Mouse (Mus musculus) cerebral cortex, adult 2 months (tissue): ENCODE results near the gene Tril.

Source experiments
- WGBS: fragments of 180-500 bp; shearing (Covaris S2); methylation state at CpG from one replicate; pipeline ENCODE4 v1.1.7; 2018; 5-methylcytosine and 5-hydroxymethylcytosine counted together

Tril gene

GRCm38 (mm10) chr6:53806021-53806420, 14.6 kb downstream of the Tril start:
- 86% methylated on average over 5 of the region's 5 CpGs for WGBS

GRCm38 (mm10) chr6:53804145-53804544, 16.5 kb downstream of the Tril start:
- WGBS: 79% methylated on average over 6 of the region's 6 CpGs

GRCm38 (mm10) chr6:53803551-53803950, 17.1 kb downstream of the Tril start:
- 97% methylated on average over 4 of the region's 4 CpGs for WGBS

GRCm38 (mm10) chr6:53801893-53802286, 18.7 kb downstream of the Tril start:
- 60% methylated on average over 5 of the region's 5 CpGs for WGBS

- WGBS: 57% methylated on average over 4 of the region's 4 CpGs
Observed at GRCm38 (mm10) chr6:53801269-53801892, 19.2 kb downstream of the Tril start.

GRCm38 (mm10) chr6:53798865-53799264, 21.8 kb downstream of the Tril start:
- 97% methylated on average over 3 of the region's 3 CpGs for WGBS

GRCm38 (mm10) chr6:53796835-53797234, 23.8 kb downstream of the Tril start:
- WGBS: 68% methylated on average over 3 of the region's 3 CpGs

- 41% methylated on average over 5 of the region's 5 CpGs for WGBS
Observed at GRCm38 (mm10) chr6:53795788-53796187, 24.8 kb downstream of the Tril start.

GRCm38 (mm10) chr6:53795078-53795477, 25.6 kb downstream of the Tril start:
- WGBS: 54% methylated on average over 11 of the region's 11 CpGs

- 6% methylated on average over 17 of the region's 17 CpGs for WGBS
Observed at GRCm38 (mm10) chr6:53794323-53794971, 26.2 kb downstream of the Tril start.

GRCm38 (mm10) chr6:53782880-53783539, 37.6 kb downstream of the Tril start:
- 39% methylated on average over 16 of the region's 16 CpGs for WGBS

GRCm38 (mm10) chr6:53782273-53782672, 38.4 kb downstream of the Tril start:
- 95% methylated on average over 5 of the region's 5 CpGs for WGBS

GRCm38 (mm10) chr6:53781171-53781570, 39.5 kb downstream of the Tril start:
- WGBS: 5% methylated on average over 4 of the region's 4 CpGs

- WGBS: 91% methylated on average over 5 of the region's 5 CpGs
Observed at GRCm38 (mm10) chr6:53780008-53780407, 40.6 kb downstream of the Tril start.

- 74% methylated on average over 7 of the region's 7 CpGs for WGBS
Observed at GRCm38 (mm10) chr6:53779526-53779925, 41.1 kb downstream of the Tril start.

GRCm38 (mm10) chr6:53778424-53778955, 42.1 kb downstream of the Tril start:
- WGBS: 68% methylated on average over 8 of the region's 8 CpGs

- 91% methylated on average over 4 of the region's 4 CpGs for WGBS
Observed at GRCm38 (mm10) chr6:53768275-53768674, 52.4 kb downstream of the Tril start.

GRCm38 (mm10) chr6:53766243-53766915, 54.3 kb downstream of the Tril start:
- WGBS: 45% methylated on average over 10 of the region's 10 CpGs

- 78% methylated on average over 8 of the region's 8 CpGs for WGBS
Observed at GRCm38 (mm10) chr6:53765731-53766130, 54.9 kb downstream of the Tril start.
